Mouse (Mus musculus) embryonic stem cell, embryonic (primary cell): ENCODE results near the gene Stag2.

Experiments
- CTCF ChIA-PET, 4 experiments: fragments of 300-600 bp in 2 of 4; fragments of 350-600 bp in 2 of 4; sonication (Branson Sonifier 250); formaldehyde crosslinking; loops; one replicate each; lab custom pipeline; 2022; ENCODE audit warnings: inconsistent platforms in 2 of 4; lab: Charles Lee
- POLR2A ChIA-PET, 4 experiments: fragments of 300-600 bp in 2 of 4; fragments of 350-600 bp in 2 of 4; sonication (Branson Sonifier 250); formaldehyde crosslinking; loops; one replicate each; lab custom pipeline; 2022; ENCODE audit warnings: antibody characterized with exemption in 4 of 4, inconsistent platforms in 1 of 4; lab: Charles Lee

The Stag2 gene

DNA sequence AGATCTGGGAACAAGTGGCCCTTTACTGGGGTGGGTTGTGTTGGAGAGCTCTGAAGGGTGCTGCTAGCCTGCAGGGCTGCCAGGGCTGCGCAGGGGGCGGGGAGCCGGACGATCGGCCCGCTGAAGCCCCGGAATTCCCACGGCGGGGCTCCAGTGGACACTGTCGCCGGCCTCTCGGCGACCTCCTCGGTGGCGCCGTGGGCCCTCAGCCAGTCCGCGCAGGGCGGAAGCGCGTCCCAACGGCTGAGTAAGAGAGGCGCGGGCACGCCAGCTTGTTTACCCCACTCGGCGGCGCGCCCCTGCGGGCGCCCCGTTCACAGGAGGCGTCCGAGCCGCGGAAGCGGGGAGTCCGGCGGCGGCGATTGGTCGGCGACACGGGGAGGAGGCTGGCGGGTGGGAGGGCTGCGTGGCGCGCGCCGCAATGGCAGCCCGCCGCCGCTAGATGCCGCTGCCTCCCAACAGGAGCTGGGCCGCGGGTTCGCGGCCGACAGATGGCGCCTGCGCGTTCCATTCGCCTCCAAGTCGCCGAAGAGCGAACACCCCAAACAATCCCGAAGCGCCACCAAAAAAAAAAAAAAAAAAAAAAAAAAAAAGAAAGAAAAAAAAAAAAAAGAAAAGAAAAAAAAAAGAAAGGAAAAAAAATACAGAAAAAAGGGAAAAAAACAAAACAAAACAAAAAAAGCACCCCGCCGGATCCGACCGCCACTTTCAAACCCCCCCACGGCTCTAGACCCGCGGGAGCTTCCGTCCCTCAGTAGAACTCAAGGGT is at the start of gene Stag2:
TSS of gene Stag2 (plus strand) at position 530 of the 769 bp plus-strand sequence.
- ChIA-PET POLR2A (interaction anchor here (0.6 to 1.9 kb wide), 29 partner anchors 9 to 1088 kb away, joined by 3 to 11 read pairs (median 3); no protein-coding TSS in a partner anchor), CTCF (interaction anchor here (0.5 to 1.7 kb wide), 14 partner anchors 9 to 364 kb away, joined by 3 to 8 read pairs (median 4); no protein-coding TSS in a partner anchor)

- ChIA-PET CTCF (no interaction called here), POLR2A (no interaction called here)
Measured at GRCm38 (mm10) chrX:42107137-42107536, 42.0 kb upstream of the Stag2 start.

GRCm38 (mm10) chrX:42110585-42110984 is 38.5 kb upstream of the Stag2 start:
- POLR2A ChIA-PET: interaction anchor here in 1 of 4 experiments (0.9 kb wide), 1 partner anchor 38 kb away, joined by 3 read pairs; the partner anchor contains the start of gene Stag2
- CTCF ChIA-PET: no interaction called here

DNA sequence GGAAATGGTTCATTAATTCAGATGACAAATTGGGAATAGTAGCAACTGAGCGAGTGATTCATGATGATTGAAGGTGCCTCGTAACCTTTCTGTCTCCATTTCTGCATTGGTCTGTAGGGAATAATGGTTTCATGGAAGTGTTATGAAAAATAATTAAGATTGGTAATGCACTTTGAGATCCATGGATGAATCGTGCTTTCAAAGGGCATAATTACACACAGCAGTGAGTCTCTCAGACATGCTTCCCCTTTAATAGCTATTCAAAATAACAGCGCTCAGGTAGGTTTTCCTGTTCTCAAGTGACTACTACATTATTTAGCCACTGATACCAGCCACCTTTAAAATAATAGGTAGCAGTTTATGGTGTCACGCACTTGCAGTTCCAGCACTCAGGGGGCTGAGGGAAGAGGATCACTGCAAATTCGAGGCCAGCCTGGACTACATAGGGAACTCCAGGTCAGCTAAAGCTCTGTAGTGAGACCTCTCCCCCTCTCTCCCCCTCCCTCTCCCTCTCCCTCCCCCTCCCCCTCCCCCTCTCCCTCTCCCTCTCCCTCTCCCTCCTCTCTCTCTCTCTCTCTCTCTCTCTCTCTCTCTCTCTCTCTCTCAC is 29.6 kb upstream of the Stag2 start:
- ChIA-PET POLR2A (no interaction called here), CTCF (interaction anchor here in 1 of 4 experiments (0.5 kb wide), 1 partner anchor 80 kb away, joined by 4 read pairs; no protein-coding TSS in a partner anchor)

DNA sequence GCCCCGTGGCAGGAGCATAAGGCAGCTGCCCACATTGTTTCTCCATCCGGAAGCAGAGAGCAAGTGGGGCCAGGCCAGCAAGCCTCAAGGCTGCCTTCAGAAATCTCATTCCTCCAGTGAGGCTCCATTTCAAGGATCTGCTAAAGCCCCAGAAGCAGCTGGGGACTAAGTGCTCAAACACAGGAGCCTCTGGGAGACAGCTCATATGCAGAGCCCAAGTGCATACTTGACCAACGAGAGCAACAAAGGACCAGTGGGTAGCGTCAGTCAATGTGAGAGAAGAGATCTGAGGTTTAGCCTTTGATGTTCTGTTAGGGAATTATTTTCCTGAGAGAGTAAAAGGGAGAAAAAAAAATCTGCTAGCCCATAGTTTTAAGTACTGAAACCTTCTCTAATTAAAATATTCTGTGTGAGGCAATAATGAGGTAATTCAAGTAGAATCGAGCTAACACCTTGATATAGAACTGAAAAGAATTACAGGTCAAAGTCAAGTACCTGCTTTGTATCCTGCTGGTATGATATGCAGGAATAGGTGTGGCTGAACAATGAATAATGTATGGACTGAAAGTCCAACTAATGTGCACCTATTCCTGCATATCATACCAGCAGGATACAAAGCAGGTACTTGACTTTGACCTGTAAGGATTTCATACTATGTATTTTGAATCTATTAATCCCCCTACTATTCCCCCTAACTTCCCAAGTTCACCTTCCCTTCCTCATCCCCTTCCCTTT is 24.0 kb upstream of the Stag2 start:
- CTCF ChIA-PET: interaction anchor here in 1 of 4 experiments (0.6 kb wide), 1 partner anchor 157 kb away, joined by 6 read pairs; no protein-coding TSS in a partner anchor
- POLR2A ChIA-PET: no interaction called here

DNA sequence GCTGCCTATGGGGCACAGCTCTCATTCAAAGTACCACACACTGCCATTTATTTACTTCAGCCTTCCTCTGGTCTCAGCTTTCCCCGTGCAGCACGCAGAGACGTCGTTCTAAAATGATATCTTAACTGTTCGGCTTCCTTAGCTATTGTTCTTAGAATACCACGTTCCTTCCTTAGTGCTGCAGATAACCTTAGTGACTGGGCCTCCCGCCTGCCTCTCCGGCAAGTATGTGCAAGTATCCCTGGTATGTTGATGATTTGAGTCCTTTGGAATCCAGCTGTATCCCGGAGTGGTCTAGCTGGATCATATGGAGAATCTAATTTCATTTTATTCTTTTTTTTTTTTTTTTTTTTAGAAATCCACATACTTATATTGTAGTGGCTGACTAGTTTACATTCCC is 9.2 kb upstream of the Stag2 start:
- ChIA-PET CTCF (interaction anchor here in 3 of 4 experiments (0.7 to 1.3 kb wide), 3 partner anchors 9 to 162 kb away, joined by 4 to 6 read pairs (median 5); partner anchors contain the start of gene Stag2 (in 2 of the 3)), POLR2A (interaction anchor here in 3 of 4 experiments (0.7 to 2.3 kb wide), 7 partner anchors 9 to 101 kb away, joined by 3 to 11 read pairs (median 6); partner anchors contain the start of gene Stag2 (in 3 of the 3))

DNA sequence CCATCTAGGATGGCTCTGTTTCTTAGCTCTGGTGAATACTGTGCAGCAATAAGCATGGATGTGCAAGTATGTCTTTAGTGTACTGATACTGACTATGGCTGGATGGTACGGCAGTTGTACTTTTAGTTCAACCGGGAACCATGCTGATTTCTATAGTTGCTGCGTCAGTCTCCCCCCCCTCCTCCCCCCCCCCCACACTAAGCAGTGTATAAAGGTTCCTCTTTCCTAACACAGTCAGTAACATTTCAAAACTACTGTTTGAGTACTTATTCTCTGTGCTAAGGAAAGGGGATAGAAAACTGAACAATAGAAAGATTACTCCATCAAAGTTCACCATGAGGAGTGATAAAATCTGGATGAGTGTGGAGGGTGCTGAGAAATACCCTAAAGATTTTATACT is 6.5 kb upstream of the Stag2 start:
- ChIA-PET POLR2A (no interaction called here), CTCF (no interaction called here)

DNA sequence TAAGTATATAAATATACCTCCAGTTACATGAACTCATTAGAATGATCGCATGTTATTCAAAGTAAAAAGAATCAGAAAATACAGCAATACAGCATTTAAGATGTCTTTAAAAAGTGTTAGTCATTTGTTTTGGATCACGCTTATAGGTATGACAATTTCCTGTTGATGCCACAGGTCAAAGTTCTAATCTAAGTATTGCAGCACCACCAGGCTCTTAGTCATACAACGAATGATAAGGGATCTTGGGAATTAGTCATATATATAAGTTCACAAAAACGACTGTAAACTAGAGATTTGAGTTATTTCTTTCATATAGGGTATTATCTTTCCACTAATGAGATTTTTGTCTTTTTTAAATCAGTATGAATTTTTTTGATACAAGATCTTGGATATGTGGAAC is 5.1 kb upstream of the Stag2 start:
- ChIA-PET POLR2A (no interaction called here), CTCF (no interaction called here)

- CTCF ChIA-PET: interaction anchor here in 2 of 4 experiments (0.9 to 1.7 kb wide), 4 partner anchors 8 to 364 kb away, joined by 3 to 8 read pairs (median 4); no protein-coding TSS in a partner anchor
- POLR2A ChIA-PET: interaction anchor here in 3 of 4 experiments (0.8 to 1.9 kb wide), 8 partner anchors 8 to 238 kb away, joined by 3 to 8 read pairs (median 4); no protein-coding TSS in a partner anchor
Measured at GRCm38 (mm10) chrX:42148016-42148451, 1.1 kb upstream of the Stag2 start.

- CTCF ChIA-PET: interaction anchor here in 3 of 4 experiments (0.5 to 1.7 kb wide), 8 partner anchors 10 to 121 kb away, joined by 3 to 8 read pairs (median 4); no protein-coding TSS in a partner anchor
- POLR2A ChIA-PET: interaction anchor here in 3 of 4 experiments (0.6 to 1.9 kb wide), 15 partner anchors 10 to 1089 kb away, joined by 3 to 11 read pairs (median 3); no protein-coding TSS in a partner anchor
Measured at GRCm38 (mm10) chrX:42149557-42150345, 634 bp downstream of the Stag2 start.

- ChIA-PET POLR2A (interaction anchor here in 3 of 4 experiments (0.6 to 1.6 kb wide), 11 partner anchors 9 to 239 kb away, joined by 3 to 10 read pairs (median 3); no protein-coding TSS in a partner anchor), CTCF (interaction anchor here in 1 of 4 experiments (0.5 kb wide), 1 partner anchor 82 kb away, joined by 20 read pairs; no protein-coding TSS in a partner anchor)
Measured at GRCm38 (mm10) chrX:42150346-42151023, 1.4 kb downstream of the Stag2 start.

DNA sequence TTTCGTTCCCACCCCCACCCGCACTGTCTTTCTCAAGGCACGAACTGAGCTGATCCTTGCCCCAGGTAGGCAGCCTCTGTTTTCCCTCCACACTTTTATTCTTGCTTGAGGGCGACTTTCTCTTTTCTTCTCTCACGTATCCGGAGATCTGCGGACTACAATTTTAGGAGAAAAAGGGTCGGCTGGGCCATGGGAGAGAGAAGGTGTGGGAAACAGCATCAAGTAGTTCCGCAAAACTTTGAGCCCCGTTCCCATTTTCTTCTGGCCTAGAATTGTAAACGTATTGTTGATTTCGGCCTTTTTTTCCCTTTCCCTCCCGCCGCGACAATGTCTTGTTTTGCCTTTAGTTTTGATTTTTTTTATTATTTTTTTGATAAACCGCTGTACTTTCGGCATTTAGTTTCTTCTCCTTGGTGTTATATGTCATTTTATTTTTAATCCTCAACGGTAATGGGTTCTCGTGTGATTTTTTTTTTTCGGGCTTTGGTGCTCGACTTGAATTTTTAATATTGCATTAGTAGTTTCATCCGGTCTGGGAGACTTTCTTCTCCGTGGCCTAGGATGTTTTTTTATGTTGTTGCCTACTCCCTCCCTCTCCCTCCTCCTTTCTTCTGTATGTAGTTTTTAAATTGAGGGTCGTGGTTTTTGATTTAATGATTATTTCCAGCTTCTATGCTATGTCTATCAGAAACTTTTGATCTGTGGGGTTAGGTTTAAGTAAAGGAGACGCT is 2.1 kb downstream of the Stag2 start:
- CTCF ChIA-PET: interaction anchor here in 1 of 4 experiments (0.5 kb wide), 1 partner anchor 83 kb away, joined by 20 read pairs; no protein-coding TSS in a partner anchor
- POLR2A ChIA-PET: interaction anchor here (0.6 to 1.6 kb wide), 18 partner anchors 8 to 239 kb away, joined by 3 to 10 read pairs (median 3); no protein-coding TSS in a partner anchor

DNA sequence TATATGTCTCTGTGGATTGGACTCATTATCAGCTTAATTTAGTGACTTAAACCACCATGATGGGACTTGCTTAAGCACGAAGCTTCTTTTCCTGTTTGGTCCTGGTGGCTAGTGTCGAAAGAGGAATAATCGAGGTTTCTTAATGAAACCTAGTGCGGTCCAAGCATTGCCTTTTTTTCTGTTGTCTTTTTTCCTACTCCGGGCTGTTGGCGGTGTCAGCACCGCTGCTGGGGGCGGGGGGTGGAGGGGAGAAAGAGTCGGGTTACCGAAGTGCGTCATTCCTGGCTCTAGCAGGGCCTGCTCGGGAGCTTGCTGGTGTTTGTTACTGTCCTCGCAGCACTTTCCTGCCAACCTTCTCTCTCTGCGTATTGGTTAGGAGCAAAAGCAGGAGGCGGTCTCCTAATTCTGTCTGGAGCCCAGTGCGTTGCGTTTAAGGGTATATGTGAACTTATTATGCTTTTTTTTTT is 2.8 kb downstream of the Stag2 start:
- ChIA-PET POLR2A (interaction anchor here in 3 of 4 experiments (0.6 to 1.6 kb wide), 10 partner anchors 7 to 240 kb away, joined by 3 to 10 read pairs (median 3); no protein-coding TSS in a partner anchor), CTCF (no interaction called here)

DNA sequence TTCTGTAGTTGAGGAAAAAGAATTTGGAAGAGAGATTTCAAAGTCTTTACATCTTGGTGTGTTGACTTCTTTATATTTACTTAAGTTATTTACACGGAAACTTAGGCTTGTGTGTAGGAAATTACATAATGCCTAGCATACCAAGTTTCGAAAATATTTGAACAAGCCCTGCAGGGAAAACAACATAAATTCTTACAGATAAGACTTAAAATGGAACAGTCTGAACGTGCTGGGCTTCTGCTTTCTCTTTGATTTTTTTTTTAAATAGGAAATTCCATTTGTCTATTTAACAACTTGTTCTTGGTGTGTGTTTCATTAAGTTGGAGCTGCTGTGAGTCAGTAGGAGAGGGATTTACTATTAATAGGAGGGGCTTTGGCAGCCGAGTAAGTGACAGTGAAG is 3.9 kb downstream of the Stag2 start:
- CTCF ChIA-PET: no interaction called here
- POLR2A ChIA-PET: interaction anchor here in 1 of 4 experiments (1.1 kb wide), 1 partner anchor 11 kb away, joined by 3 read pairs; no protein-coding TSS in a partner anchor

DNA sequence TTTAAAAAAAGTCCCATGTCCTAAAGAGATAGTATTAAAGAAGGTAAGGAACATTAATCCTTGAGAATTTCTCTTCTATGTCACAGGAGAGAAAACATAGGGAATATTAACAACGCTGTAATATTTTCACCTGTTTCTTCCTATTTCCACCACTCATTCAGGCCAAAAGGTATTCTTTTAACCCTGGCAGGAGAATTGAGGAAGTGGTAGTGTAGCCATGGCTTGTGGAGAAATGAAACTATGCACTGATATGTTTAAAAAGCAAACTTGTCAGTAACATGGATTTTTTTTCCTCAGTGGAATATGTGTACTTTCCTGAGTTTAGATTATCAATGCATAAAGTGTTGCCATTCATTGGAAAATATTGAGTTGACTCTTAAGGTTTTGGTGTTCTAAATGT is 16.3 kb downstream of the Stag2 start:
- ChIA-PET CTCF (no interaction called here), POLR2A (no interaction called here)

- ChIA-PET POLR2A (interaction anchor here in 1 of 4 experiments (0.6 to 1.0 kb wide), 2 partner anchors 22 to 100 kb away, joined by 3 read pairs; no protein-coding TSS in a partner anchor), CTCF (no interaction called here)
Measured at GRCm38 (mm10) chrX:42170811-42171210, 21.7 kb downstream of the Stag2 start.
